Mouse (Mus musculus) hematopoietic stem cell, adult 5-6 weeks (primary cell): ENCODE measurements around the gene Tmem106c. TPM values are rescaled to one million over a fixed set of nuclear protein-coding genes. Genes with fewer than 3 reads are reported as not detected.

Source experiments
- ATAC-seq, 2 experiments: fragments of 125-278 bp in 1 of 2; replicated peaks in 1 of 2; 2 replicates each; pipeline ENCODE4 v1.8.0; 2016 to 2017; ENCODE audit warnings: inconsistent platforms in 2 of 2, mild to moderate bottlenecking in 2 of 2, moderate number of reproducible peaks in 2 of 2, low read depth in 1 of 2, moderate TSS enrichment in 1 of 2; ENCODE audit not compliant: low FRiP score in 2 of 2, poor library complexity in 2 of 2, severe bottlenecking in 2 of 2, insufficient read depth in 1 of 2, low TSS enrichment in 1 of 2
- total RNA-seq: library from RNA; stranded (forward); fragments of 172-1452, 232-1000 nt; gene quantifications from 2 replicates; pipeline ENCODE4 v1.2.3, GENCODE M21; 2017

Gene Tmem106c
- total RNA-seq, 1 experiment from 2014 or later: 45.1 TPM

GRCm38 (mm10) chr15:97990721-97991120 is 26.7 kb downstream of the Tmem106c start:
- no peak for ATAC-seq

- ATAC-seq: no peak
Measured at GRCm38 (mm10) chr15:97991285-97991895, 27.4 kb downstream of the Tmem106c start.

GRCm38 (mm10) chr15:97992027-97992711 is 28.2 kb downstream of the Tmem106c start:
- peak in 1 of 2 experiments; percentile 10; a peak in 1 of 4 replicates for ATAC-seq

GRCm38 (mm10) chr15:97992712-97993286 is 28.8 kb downstream of the Tmem106c start:
- peak; percentile 91 to 94 for ATAC-seq

GRCm38 (mm10) chr15:97996716-97997256 is 32.8 kb downstream of the Tmem106c start:
- ATAC-seq: no peak

GRCm38 (mm10) chr15:97999546-97999945 is 35.5 kb downstream of the Tmem106c start:
- no peak for ATAC-seq

- ATAC-seq: no peak
Measured at GRCm38 (mm10) chr15:97999991-98000390, 36.0 kb downstream of the Tmem106c start.

- no peak for ATAC-seq
Measured at GRCm38 (mm10) chr15:98001321-98002112, 37.5 kb downstream of the Tmem106c start.

GRCm38 (mm10) chr15:98002113-98002990 is 38.4 kb downstream of the Tmem106c start:
- no peak for ATAC-seq

- ATAC-seq: no peak
Measured at GRCm38 (mm10) chr15:98002991-98003821, 39.2 kb downstream of the Tmem106c start.

GRCm38 (mm10) chr15:98003822-98004739 is 40.1 kb downstream of the Tmem106c start, which contains the start of gene Col2a1:
TSS of gene Col2a1 (minus strand) at chr15:98004695.
- ATAC-seq: peak in 1 of 2 experiments; percentile 38; a peak in 2 of 4 replicates

- no peak for ATAC-seq
Measured at GRCm38 (mm10) chr15:98004740-98005159, 40.8 kb downstream of the Tmem106c start.

GRCm38 (mm10) chr15:98005181-98005580 is 41.2 kb downstream of the Tmem106c start:
- no peak for ATAC-seq

GRCm38 (mm10) chr15:98012810-98013209 is 48.8 kb downstream of the Tmem106c start:
- no peak for ATAC-seq

- ATAC-seq: no peak
Measured at GRCm38 (mm10) chr15:98017925-98018324, 53.9 kb downstream of the Tmem106c start.
